Mouse (Mus musculus) T-cell, adult 2 months (primary cell): Measurements from ENCODE around the gene Tnpo1.
A peak's percentile ranks its signal among the peaks of the same experiment; 100 is the strongest.
"Not testable (repeated sequence)": the region's sequence is repeated elsewhere in the genome, so short reads cannot be mapped to it uniquely, and the experiment has no call there.

Source experiments
- DNase-seq: peaks from one replicate; pipeline ENCODE4 v3.0.0; 2022; ENCODE audit warnings: low spot score

Tnpo1 gene

DNA sequence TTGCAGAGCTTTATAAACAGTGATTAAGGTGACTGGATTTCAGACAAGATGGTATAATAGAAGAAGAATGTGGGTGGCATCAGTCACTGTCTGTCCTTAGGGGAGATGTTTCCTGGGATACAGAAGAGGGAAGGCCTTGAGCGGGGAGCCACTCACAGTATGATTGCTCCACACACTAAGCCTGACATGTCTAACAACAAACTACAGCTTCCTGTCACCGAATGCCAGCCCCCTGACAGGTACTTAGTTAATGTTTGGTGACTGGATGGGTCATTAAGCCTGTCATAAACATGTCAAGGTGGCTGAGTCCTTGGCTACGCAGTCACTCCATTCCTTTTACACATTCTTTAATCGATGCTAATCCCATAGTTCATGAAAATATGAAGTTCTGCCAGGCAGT is 108.0 kb downstream of the Tnpo1 start:
- DNase-seq, result no peak

GRCm38 (mm10) chr13:98817766-98818165 is 108.4 kb downstream of the Tnpo1 start:
- DNase-seq, result no peak

DNA sequence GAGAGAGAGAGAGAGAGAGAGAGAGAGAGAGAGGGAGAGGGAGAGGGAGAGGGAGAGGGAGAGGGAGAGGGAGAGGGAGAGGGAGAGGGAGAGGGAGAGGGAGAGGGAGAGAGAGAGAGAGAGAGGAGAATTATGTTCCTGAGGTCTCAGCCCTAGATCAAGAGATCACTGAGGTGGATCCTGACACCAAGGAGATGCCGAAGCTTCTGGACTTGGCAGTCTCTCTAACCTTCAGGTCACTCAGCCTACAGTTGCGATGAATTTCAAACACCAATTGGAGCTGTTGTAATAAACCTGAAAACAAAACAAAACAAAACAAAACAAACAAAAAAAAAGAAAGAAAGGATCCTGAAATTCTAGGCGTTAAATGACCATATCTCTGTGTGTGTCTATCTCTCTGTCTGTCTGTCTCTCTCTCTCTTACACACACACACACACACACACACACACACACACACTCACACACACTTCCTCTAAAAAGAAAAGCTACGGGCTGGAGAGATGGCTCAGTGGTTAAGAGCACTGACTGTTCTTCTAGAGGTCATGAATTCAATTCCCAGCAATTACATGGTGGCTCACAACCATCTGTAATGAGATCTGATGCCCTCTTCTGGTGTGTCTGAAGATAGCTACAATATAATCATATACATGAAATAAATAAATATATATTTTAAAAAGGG is 109.1 kb downstream of the Tnpo1 start:
- not testable (repeated sequence) for DNase-seq

DNA sequence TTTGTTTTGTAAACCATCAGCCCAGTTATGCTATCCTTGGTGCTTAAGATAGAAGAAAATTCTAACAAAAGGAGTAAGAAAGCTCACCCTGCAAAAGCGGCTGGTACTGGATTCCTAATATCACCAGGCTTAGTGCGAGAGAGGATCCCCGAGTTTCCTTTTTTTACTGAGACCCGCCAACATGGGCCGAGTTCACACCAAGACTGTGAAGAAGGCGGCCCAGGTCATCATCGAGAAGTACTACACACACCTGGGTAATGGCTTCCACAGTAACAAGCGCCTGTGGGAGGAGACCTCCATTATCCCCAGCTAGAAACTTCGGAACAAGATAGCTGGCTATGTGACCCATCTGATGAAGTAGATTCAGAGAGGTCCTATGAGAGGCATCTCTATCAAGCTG is 109.6 kb downstream of the Tnpo1 start:
- no peak for DNase-seq

- peak; percentile 90 for DNase-seq
These were observed 110.9 kb downstream of the Tnpo1 start, which contains the start of gene Fcho2 for GRCm38 (mm10) chr13:98815147-98815785. Gene Fcho2 (minus strand): TSS chr13:98815449.

DNA sequence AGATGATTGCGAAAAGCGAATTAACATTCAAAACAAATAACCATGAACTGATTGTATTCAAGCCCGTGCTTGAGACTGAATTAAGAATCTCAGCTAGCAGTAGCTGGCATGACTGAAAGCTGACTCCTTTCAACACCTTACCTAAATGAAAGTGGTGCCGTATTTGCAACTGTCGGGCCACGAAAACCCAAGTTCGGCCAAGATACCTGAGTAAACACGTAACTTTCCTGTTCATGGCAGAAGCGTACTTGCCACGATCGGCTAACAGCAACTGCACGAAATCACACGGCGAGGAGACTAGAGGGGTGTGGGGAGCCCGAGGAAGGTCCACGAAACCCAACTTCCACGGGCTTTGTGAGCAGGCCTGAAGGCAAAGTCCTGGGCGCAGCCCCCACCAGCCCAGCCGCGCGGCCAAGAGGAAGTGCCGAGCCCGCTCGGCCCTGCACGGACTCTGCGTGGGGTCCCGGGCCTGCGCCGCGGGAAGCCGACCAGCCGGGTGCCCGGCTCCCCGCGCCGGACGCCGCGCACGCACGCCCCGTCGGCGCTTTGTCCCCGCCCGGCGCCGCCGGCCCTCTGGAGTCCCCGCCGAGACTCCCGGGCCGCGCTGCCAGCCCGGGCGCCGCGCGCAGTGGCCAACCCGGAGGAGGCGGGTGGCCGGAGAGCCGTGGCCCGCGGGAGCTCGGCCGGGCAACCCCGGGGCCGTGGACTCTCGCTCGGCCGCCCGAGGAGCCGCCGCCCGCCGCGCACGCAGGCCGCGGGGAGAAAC is 111.7 kb downstream of the Tnpo1 start:
- DNase-seq, result peak; percentile 45

DNA sequence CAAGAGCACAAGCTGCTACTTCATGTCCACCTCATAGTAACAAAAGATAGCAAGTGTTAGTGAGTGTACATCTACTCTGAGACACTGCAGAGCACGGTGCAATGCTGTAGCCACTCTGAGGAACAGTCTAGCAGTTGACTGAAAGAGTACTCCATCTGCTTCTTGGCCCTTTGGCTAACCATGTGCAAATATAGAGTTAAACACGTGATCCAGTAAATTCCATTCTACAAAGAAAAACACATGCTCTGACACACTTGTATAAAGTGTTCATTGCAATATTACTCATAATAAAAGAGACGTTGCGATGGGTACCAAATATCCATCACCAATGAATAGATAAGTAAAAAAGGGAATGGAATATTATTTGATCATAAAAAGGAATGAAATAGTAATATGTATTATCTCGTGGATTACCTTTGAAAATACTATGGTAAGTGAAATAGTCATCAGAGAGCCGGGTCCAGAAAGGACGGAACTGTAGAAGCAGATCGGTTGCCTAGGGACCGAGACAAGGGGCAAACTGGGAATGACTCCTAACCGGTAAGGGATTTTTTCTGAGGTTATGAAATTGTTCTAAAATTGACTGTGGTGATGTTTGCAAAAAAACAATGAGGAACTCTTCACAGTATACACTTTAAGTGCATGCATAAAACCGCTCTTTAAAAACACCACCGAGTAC is 112.4 kb downstream of the Tnpo1 start:
- no peak for DNase-seq

GRCm38 (mm10) chr13:98813167-98813566 is 113.0 kb downstream of the Tnpo1 start:
- no peak for DNase-seq

DNA sequence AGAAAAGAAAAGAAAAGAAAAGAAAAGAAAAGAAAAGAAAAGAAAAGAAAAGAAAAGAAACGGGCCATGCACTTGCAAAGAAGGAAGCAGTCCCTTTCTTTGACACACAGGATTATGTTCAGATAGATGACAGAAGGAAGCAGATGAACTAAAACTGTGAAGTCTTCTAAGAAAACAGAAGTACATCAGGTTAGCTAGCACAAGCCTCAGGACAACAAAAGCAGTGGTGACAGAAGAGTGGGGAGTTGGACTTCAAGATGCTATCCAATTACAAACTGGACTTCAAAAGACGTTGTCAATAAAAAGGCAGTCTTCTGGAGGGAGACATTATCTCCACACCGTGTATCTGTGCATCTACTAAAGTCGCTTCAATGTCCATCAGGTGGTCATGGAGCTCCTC is 113.9 kb downstream of the Tnpo1 start:
- no peak for DNase-seq

GRCm38 (mm10) chr13:98810143-98810542 is 116.0 kb downstream of the Tnpo1 start:
- DNase-seq, result no peak

DNA sequence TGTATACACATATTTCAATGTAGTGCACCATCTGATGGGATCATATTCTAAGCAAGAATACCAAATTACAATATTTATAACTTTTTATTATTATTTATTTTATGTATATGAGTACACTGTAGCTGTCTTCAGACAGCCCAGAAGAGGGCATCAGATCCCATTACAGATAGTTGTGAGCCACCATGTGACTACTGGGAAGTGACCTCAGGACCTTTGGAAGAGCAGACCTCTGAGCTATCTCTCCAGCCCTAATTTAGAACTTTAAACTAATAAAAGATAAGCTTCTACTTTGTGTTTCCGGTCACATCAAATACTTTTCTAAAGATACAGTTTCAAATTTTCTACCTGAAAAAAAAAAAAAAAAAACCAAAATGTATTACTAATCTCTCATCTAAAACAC is 117.1 kb downstream of the Tnpo1 start:
- no peak for DNase-seq

GRCm38 (mm10) chr13:98804480-98804879 is 121.7 kb downstream of the Tnpo1 start:
- no peak for DNase-seq

GRCm38 (mm10) chr13:98803699-98804098 is 122.5 kb downstream of the Tnpo1 start:
- no peak for DNase-seq

DNA sequence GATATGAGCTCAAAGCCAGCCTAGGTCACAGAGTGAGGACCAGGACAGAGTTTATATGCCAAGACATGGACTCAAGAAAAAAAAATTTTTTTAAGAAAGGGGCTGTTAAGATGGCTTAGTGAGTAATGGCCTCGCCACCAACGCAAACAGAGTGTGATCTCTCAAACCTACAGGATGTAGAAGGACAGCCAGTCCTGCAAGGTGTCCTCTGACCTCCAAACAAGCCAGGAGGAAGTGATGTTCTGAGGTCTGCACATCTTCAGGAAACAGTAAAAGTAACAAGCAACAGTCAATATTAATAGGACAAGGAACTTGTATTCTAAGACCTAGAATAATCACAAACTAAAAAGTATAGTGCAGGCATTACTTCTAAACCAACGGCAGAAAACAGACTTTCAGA is 123.2 kb downstream of the Tnpo1 start:
- DNase-seq, result no peak

- no peak for DNase-seq
These were observed 130.7 kb downstream of the Tnpo1 start for GRCm38 (mm10) chr13:98795511-98795910.

GRCm38 (mm10) chr13:98792864-98793263 is 133.3 kb downstream of the Tnpo1 start:
- no peak for DNase-seq

GRCm38 (mm10) chr13:98791693-98792092 is 134.5 kb downstream of the Tnpo1 start:
- DNase-seq, result no peak
